Mouse (Mus musculus) urinary bladder, postnatal 4 days (tissue): ENCODE data around the gene Uts2b.
"Not testable (repeated sequence)": the region's sequence is repeated elsewhere in the genome, so short reads cannot be mapped to it uniquely, and the experiment has no call there.

Experiments used
- DNase-seq, 2 experiments: peaks; one replicate each; pipeline ENCODE4 v3.0.0; 2021 to 2022; ENCODE audit warnings: low spot score in 2 of 2

The Uts2b gene

DNA sequence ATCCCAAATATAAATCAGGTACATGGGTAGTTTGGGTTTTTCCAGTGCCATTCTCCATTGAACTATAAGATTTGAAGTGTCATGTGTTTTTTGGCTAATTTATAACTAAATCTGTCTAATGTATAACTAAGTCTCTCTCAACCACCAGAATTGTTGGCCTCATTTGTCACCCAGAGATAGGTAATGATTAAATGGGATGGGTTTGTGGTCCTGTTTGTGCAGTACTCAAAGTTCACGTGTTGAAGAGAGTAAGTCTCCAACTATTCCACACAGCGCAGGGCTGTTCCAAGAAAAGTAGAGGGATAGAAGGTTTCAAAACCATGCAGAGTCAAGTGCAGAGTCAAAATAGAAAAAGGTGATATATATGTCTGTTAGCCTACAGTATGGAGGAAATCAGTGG, 5.3 kb upstream of the Uts2b start:
- no peak for DNase-seq

DNA sequence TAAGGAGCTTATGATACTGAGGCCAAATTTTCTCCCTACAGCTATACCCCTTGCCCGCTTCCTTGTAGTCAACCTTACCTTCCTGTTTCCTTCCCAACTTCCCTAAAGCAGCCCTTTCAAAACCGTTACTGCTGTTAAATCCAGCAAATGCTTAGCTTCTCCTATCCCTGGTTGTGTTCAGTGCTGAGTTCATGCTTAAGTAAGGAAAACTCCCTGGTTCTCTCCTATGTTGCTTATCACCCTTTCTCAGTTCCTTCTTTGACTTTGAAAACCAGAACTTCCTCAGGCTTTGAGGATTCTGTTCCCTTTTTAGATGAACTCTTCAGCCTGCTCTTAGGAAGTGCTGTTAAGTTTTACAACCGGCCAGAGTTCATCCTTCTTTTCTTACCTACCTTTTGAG, 4.1 kb upstream of the Uts2b start:
- no peak for DNase-seq

DNA sequence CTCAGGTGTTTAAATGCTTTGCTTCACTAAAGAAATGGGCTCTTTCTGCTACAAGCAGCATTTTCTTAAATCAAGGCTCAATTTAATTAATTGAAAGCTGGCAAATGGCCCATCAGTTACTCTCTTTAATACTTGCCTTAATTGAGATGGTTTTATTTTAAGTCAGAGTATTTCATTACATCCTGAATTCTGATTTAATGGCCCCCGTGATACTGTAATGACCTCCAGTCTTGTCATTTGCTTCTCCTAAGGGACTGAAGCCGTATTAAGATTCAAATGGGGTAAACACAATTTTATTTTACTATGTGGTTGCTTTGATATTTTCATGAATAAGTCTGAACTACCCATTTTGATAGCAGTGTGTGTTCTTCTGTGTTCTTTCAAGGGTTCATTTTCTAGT, 661 bp upstream of the Uts2b start:
- DNase-seq = no peak

DNA sequence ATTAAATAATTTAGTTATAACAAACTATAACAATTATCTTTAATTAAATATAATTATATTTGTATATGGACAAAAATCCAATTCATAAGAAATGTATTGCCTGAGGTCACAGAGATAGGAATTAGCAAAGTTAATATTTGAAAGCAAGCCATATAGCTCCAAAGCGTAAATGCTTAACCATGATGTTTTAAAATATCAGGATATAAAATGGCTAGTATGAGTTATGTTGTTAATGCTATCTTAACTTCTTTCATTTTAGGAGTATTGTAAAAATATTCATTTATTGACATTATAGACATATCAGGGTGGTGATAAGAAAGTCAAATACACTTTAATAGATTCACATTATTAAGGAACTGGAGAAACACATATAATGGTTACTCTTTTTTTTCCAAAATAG, 10.0 kb downstream of the Uts2b start:
- no peak for DNase-seq

DNA sequence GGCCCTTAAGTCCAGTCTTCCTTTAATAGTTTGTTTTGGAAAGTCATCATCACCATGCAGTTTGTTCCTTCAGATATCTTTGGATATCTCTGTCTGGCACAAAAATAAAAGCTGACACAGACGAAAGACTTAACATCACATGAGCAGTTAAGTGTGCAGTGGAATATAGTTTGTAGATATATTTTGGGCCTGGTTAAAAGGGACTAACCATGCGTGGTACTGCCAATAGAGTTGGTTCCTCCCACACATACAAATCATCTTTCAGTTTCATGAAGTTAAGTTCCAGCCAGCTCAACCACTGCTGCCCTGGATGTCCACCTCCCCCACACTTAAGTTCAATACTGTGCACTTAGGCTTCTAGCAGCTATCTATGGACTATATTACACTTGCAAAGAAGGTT, 15.6 kb downstream of the Uts2b start:
- DNase-seq = no peak

DNA sequence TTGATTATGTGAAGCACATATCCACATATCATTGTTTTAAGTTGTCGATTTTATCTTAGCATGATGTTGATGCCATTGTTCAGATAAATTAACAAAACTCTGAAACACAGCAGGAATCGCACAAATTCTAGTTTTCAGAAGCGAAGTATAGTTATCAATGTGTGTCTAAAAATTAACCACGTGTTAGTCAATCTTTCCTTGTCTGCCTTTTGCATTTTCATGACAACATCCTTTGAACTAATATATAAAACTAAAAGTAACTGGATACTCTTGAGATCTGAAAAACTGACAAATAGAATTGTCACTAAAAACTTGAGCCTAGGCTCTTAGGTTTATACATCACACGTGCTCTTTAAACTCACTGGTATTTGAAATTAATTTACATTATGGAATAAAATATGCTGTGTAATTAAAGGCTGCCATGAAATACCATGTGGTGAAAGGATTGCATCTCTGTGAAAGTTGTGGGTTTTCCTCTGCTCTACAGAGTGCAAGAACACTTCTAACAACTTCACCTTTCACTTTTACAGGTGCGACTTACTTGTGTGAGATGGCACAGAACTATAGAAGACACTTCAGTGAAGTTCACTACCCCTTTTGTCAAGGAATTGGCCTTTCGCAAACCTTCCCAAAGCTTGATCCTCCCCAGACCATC, 20.0 kb downstream of the Uts2b start:
- DNase-seq = no peak

DNA sequence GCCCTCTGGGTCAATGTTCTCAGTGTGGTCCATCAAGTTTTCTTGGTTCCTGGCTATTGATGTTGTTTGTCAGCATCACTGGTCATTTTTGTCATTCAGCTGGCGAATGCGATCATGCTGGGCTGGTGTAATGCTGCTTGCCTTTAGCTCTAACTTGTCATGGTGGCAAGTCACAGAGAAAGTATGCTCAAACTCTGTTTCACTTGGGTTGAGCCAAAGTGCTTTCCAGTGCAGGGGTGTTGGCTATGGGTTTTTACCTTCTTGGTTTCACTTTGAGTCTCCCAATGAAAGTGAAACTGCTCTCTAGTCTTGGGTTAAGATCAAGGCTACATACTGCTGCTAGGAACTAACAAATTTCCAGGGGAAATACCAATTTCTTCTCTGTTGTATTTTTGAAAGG, 20.8 kb downstream of the Uts2b start:
- DNase-seq = no peak

DNA sequence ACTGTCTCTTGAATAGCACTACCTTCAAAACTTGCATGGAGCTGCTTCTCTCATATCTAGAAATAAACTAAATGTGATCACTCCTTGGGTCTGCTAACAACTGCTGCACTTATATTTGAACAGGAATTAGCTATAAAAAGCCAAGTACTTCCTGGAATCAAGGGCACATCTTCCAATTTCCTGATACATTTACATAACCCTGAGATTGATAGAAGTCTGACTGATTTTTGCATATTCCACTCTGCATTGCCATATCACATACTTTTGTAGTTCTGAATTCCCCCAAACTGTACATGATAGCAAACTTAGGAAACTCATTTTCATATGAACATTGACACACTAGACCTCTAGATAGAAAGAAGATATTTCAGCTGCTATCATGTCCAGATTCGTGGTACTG, 21.7 kb downstream of the Uts2b start:
- DNase-seq = no peak

DNA sequence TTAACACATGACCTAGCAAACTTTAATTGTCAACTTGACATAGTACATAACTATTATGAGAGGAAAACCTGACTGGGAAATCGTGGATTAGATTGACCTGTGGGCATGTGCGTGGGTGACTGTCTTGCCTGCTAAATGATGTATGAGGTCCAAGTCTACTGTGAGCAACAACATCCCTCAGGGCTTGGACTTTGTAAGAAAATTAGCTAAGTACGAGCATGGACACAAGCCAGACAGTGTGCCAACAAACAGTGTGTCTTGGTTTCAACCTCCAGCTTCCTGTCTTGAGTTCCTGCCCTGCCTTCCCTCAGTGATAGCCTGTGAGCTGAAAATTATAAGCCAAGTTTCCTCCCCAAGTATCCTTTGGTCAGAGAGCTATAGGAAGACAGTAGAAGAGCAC, 22.5 kb downstream of the Uts2b start:
- no peak for DNase-seq

DNA sequence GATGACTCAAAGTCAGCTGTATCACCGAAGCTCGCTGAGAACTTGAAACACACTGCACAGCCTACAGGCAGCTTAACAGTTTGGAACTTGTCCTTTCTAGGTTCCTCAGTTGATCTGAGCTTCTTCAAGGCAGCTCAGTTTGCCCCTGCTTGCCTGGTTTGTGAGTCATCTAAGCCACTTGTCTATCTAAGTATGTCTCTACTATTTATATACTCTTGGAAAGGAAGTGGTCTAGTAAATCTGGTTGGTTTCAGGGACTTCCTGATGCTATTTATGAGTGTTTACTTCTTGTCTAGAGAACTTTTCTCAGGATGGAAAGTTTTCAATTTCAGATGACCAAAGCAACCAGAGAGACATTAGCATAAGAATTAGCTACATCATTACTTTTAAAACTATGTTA, 43.6 kb downstream of the Uts2b start:
- DNase-seq = no peak

DNA sequence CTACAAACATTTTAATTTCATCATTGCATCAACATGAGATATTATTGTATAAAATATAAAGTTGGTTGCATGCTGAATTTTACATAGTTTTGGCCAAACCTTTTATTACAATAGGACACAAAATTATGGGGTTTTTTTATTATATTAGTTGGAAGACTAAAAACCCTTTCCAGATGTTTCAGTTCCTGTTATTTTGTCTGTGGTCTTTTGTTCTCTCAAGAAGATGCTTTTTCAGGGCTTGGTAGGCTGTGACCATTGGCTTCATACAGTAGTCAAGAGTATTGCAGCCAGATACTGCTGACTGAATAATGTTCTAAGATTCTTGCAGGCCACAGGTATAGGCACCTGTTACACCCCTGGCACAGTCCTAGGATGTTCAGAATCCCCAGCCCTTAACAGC, 48.0 kb downstream of the Uts2b start:
- no peak for DNase-seq

DNA sequence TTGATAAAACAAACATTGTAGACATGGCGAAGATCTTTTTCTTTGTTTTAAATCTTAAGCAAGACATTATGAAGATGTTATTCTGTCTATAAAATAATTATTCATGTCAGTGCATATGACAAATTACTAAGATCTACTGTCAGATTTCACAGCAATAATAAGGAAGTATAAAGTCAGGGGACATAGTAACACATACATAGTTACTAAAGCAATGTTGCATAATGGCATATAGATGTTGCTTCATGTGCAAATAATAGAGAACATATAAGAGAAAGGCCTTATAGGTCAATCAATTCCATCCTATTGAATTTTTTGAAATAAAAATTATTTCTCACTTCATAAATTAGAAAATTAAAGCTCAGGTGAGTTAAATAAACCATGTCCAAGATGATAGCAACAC, 50.9 kb downstream of the Uts2b start:
- DNase-seq = no peak

DNA sequence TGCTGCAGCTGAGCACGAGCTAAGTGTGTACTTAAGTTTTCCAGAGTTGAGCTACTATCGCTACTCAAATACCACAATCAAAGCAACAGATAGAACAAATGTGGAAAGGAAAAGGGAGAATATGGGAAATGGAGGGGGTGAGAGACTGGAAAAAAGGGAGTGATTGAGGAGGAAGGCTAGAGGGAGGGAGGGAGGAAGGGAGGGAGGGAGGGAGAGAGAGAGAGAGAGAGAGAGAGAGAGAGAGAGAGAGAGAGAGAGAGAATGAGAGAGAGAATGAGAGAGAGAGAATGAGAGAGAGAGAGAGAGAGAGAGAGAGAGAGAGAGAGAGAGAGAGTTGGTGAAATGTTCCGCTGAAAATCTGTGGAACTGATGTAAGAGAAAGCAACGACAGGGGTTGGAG, 62.9 kb downstream of the Uts2b start, which contains the start of gene Ostn:
Ostn (plus strand) TSS at position 301 of the 400 bp plus-strand sequence.
- not testable (repeated sequence) for DNase-seq
